Mouse (Mus musculus): ENCODE results near the gene Cbarp.

DNA sequence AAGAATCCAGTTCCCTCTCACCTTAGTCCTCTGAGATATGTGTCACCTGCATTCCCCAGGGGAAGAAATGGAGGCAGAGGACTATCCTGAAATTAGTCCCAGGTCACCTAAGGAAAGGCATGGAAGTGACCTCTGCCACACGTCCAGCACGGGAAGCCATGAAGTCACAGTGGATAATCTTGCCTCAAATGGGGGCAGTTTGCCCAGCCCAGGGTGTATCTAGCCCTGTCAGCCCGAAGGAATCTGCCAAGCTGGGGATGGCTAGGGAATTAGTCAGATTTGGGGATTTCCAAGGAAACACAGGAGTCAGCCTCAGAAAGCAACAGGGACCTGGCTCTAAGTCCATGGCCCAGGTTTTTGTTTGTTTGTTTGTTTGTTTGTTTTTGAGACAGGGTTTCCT, 36.5 kb downstream of the Cbarp start:
- TF ChIP-seq CTCF (IDR thresholded peaks at IDR 0.05; ENCODE audit: low read depth, low read length): no peak
- TF ChIP-seq POLR2AphosphoS5 (IDR thresholded peaks at IDR 0.05; ENCODE audit: insufficient replicate concordance, low read depth, low read length): no peak

All from G1E (cell line).